Mouse (Mus musculus) heart, postnatal 25 days (tissue): ENCODE measurements at regions not wholly inside any gene's neighbourhood (a gene's known extent, or its start where the extent isn't known, plus 50 kb on each side); places are given as distances from the start of the nearest gene placed in this dataset.

Experiments
- DNase-seq: peaks from one replicate; pipeline ENCODE4 v3.0.0; 2022; ENCODE audit warnings: low spot score
- intact Hi-C: fragments of 180-260 bp; cut with DNase I; formaldehyde crosslinking; loops from one replicate; pipeline ENCODE4 v1.15.1; 2025

GRCm38 (mm10) chr1:13849071-13849470, 2244.1 kb downstream of the 4930444P10Rik start:
- no peak for DNase-seq
- intact Hi-C loops = no loop called here

- intact Hi-C loops = no loop called here
- no peak for DNase-seq
Observed at GRCm38 (mm10) chr1:13846336-13846865, 2246.7 kb downstream of the 4930444P10Rik start.

- DNase-seq = no peak
- intact Hi-C loops = no loop called here
Observed at GRCm38 (mm10) chr1:13840309-13840622, 2252.9 kb downstream of the 4930444P10Rik start.

GRCm38 (mm10) chr1:13839619-13840308, 2253.4 kb downstream of the 4930444P10Rik start:
- intact Hi-C loops = no loop called here
- DNase-seq = no peak

GRCm38 (mm10) chr1:13834860-13835840, 2258.0 kb downstream of the 4930444P10Rik start:
- DNase-seq = no peak
- intact Hi-C loops = no loop called here

DNA sequence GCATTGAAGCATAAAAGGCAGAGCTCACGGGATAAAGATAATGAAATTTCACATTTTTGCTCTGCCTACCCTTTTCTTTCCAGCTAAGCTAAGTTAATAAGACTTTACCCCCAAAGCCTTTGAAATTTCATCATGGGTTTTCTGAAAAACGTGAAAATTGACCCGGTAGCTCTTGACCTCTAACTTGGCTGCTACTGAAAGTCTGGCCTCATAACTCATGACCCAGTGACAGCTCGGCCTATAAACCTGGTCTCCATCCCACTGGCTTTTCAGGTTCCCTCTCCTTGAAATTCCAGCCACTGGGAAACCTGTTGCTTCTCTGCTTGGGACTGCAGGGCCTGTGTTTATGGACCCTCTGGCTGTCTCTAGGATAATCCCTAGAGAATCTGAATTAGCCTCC, 2285.3 kb downstream of the 4930444P10Rik start:
- intact Hi-C loops = no loop called here

DNA sequence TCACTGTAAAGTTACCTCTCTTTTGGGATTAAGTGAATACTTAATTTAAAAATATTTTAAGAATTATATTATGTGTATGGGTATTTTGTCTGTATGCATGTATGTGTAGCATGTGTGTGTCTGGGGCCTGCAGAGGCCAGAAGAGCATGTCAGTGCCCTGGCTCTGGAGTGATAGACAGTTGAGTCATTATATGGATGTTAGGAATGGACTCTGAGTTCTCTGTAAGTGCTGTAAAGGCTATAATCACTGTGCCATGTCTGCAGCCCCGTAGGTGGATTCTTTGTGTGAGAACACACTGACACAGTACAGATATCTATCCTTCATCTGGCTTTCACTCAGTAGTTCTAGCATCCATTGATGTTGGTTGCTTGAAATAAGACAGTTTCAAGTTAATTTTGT, 2292.7 kb downstream of the 4930444P10Rik start:
- no peak for DNase-seq
- intact Hi-C loops = no loop called here

More for the DNA sequence above, 2285.3 kb downstream of the 4930444P10Rik start:
- DNase-seq = no peak

DNA sequence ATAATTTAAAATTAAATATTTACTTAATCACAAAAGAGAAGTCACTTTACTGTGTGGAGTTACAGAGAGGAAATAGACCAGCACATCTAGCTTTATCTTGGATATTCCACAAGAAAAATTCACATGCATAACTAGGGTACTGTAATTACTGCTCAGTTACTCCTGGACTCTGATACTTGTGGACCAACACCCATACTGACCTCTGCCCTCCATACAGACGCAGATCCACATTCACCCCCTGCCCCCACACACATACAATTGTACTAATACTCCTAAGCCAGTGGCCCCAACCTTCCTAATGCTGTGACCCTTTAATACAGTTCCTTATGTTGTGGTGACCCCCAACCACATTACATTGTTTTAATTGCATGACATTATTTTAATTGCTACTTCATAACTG, 2294.3 kb downstream of the 4930444P10Rik start:
- DNase-seq = no peak
- intact Hi-C loops = no loop called here

GRCm38 (mm10) chr1:13795196-13795595, 2297.9 kb downstream of the 4930444P10Rik start:
- intact Hi-C loops = no loop called here
- no peak for DNase-seq

GRCm38 (mm10) chr1:13789318-13790085, 2303.6 kb downstream of the 4930444P10Rik start:
- intact Hi-C loops = loop anchor here (2.0 to 5.0 kb wide), 3 partner anchors 848 to 1073 kb away; no protein-coding TSS in a partner anchor
- DNase-seq = no peak

DNA sequence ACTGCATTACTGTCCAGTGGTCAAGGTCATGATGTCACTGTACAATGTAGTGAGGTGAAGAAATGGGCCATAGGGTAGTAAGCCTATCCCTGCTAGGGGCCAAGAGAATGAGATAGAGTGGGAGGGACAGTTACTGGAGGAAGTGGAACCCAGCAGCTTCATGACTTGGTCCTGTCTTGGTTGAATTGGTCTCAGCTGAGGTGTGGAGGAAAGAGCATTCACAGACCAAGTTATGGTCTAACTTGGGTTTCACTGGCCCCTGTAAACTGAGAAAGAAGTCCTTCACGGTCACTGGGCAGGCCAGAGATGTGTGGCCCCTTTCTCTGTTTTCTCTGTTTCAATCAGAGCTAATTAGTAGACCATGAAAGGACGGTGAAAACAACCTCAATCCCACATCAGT, 2306.1 kb downstream of the 4930444P10Rik start:
- intact Hi-C loops = loop anchor here (5.0 kb wide), 1 partner anchor 850 kb away; no protein-coding TSS in a partner anchor
- no peak for DNase-seq

- DNase-seq = no peak
- intact Hi-C loops = no loop called here
Observed at GRCm38 (mm10) chr1:13784396-13784795, 2308.7 kb downstream of the 4930444P10Rik start.

- intact Hi-C loops = no loop called here
Observed at GRCm38 (mm10) chr1:13782633-13783032, 2310.5 kb downstream of the 4930444P10Rik start.

GRCm38 (mm10) chr1:13772106-13772505, 2321.0 kb downstream of the 4930444P10Rik start:
- DNase-seq = no peak
- intact Hi-C loops = no loop called here

More at GRCm38 (mm10) chr1:13782633-13783032, 2310.5 kb downstream of the 4930444P10Rik start:
- DNase-seq = no peak

- intact Hi-C loops = no loop called here
- no peak for DNase-seq
Observed at GRCm38 (mm10) chr1:13771014-13771463, 2322.1 kb downstream of the 4930444P10Rik start.

- intact Hi-C loops = no loop called here
- no peak for DNase-seq
Observed at GRCm38 (mm10) chr1:13752479-13752878, 2338.6 kb downstream of the A830018L16Rik start.

- no peak for DNase-seq
- intact Hi-C loops = no loop called here
Observed at GRCm38 (mm10) chr1:13751381-13751780, 2337.5 kb downstream of the A830018L16Rik start.
